Mouse (Mus musculus) urinary bladder, postnatal 0 days (tissue): Measurements from ENCODE around the gene Stard7. TPM values are rescaled to one million over a fixed set of nuclear protein-coding genes. Genes with fewer than 3 reads are reported as not detected.

ENCODE experiments used
- polyA plus RNA-seq: library from polyadenylated mRNA; unstranded; fragments of >200 nt; fragmentation: Nextera tagmentation; extraction: Ambion mirVana; gene quantifications from 2 replicates; pipeline ENCODE4 v1.2.1, GENCODE M21; 2015

Stard7 gene
- 37.0 and 38.7 TPM in 2 replicates for polyA plus RNA-seq

DNA sequence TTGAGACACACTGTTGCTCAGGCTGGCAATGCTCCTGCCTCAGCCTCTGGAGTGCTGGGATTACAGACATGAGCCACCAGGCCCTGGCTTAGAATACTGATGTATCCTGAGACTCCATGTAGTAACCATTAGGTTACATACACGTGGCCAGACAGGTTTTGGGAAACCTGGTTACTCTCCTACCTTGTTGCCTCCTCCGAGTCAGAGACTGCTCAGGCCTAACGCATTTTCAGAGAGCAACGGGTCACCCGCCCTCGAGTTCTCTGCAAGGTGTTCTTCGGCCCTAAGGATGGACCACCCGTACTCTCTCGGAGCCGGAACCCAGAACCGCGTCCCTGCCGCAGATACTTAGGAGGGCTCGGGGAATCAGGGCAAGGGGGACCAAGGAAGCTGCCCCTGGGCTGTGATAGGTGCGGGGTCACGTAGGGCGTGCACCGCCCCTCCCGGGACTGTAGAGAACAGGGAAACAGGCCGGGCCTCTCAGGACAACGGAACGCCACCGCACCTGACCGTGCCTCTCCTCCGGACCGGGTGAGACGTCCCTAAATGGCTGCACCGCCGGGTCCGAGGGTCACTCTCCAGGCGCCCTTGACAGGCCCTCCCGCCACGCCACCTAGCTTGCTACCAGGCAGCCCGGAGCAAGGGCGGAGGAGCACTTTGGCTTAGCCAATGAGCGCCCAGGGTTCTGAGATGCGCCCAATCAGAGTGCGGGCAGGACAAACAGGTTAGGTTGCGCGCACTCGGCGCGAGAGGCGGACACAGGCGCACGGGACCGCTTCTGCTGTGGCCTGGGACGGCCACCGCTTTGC, at the start of gene Stard7:
Gene Stard7 (plus strand): TSS at position 728 of the 809 bp plus-strand sequence.

DNA sequence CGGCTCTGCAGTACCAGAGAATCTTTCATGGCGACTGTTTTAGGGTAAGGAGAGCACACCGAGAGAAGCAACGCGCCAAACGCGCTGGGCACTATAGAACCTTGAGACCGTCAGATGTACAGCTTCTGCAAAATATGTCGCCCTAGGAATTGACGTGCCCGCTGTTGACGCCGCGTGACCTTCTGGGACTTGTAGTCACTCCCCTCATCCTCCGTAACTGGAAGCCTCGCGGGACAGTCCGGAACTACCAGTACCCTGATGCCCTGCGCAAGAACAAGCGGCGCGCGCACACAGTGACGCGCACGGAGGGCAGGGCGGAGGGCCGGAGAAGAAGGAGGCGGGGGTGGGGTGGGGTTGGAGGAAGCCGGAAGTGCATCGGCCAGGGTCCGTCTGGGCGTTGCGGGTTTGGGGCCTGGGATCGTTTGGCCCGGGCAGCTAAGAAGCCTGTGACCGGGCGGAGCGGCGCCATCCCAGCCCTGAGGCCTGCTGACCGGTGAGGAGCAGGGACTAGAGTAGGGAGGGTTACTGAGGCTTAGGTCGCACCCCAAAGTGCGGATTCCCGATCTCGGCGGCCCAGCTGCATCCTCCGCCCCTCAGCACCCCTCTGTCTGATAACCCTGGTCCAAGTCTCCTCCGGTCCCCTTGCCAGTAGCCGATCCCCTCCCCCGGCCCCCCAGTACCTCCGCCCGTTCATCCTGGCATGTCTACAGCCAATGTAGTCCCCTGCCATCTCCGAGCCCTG, 22.3 kb upstream of the Stard7 start, which contains the start of the genes Ciao1 and Tmem127:
Gene Ciao1 (minus strand): TSS at position 225 of the 742 bp plus-strand sequence.
Gene Tmem127 (plus strand): TSS at position 317 of the 742 bp plus-strand sequence.

DNA sequence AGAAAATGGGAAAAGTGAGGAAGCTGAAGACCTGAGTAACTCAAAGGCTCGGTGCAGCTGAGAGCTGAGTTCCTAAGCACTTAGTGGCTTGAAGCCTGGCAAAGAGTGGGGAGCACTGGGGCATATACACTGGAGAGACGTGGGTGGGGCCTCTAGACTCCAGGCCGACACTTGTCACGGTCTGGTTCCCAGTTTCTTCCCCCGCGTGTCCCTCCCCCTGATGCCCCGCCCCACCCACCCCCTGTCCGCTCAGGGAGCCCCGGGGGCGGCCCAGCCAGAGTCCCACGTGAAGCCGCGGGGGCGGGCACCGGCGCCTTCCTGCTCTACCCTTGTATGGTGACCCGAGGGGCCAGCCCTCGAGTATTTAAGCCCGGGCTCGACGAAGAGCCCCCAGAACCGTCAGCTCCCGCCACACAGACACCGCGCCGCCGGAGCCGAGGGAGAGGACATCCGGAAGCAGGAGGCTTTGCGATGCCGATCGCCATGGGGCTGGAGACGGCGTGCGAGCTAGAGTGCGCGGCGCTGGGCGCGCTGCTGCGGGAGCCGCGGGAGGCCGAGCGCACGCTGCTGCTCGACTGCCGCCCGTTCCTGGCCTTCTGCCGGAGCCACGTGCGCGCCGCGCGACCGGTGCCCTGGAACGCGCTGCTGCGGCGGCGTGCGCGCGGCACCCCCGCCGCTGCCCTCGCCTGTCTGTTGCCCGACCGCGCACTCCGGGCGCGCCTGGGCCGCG, 65.9 kb downstream of the Stard7 start, which contains the start of gene Dusp2:
Gene Dusp2 (plus strand): TSS at position 393 of the 730 bp plus-strand sequence.

DNA sequence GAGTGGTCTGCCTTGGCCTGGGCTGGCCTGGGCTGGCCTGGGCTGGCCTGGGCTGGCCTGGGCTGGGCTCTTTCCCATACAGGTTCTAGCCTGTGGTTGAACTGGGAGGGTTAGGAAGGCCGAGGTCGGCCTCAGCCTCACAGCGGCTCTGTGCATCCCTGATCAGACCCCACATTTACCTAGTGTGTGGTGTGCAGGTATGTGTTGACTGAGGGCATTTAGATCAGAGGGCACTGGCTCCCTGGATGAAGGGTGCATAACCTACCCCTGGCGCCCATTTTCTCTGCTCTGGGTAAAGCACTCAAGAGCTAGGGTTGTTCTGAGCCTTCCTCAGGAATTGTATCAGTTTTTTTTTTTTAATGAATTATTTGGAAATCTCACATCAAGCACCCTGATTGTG, 68.4 kb downstream of the Stard7 start, which contains the start of gene Astl:
Gene Astl (plus strand): TSS at position 224 of the 400 bp plus-strand sequence.

Other genes starting within 250 kb of the Stard7 start
- gene Blvra, start 199.6 kb upstream of the Stard7 start, polyA plus RNA-seq = 113 and 119 TPM in 2 replicates
- 11.2 and 18.5 TPM in 2 replicates for gene Ncaph, start 136.3 kb upstream of the Stard7 start, polyA plus RNA-seq
- 28.4 TPM in 2 replicates for gene Itpripl1, start 126.8 kb upstream of the Stard7 start, polyA plus RNA-seq
- gene 1810024B03Rik, start 61.9 kb upstream of the Stard7 start, polyA plus RNA-seq = 2.3 and 2.7 TPM in 2 replicates
- gene Snrnp200, start 61.8 kb upstream of the Stard7 start, polyA plus RNA-seq = 18.9 and 19.8 TPM in 2 replicates
- gene Ciao1, start 22.4 kb upstream of the Stard7 start, polyA plus RNA-seq = 36.1 and 42.2 TPM in 2 replicates
- 24.2 and 24.4 TPM in 2 replicates for gene Tmem127, start 22.3 kb upstream of the Stard7 start, polyA plus RNA-seq
- 3.1 and 3.2 TPM in 2 replicates for gene Dusp2, start 65.9 kb downstream of the Stard7 start, polyA plus RNA-seq
- not detected in 2 replicates for gene Astl, start 68.4 kb downstream of the Stard7 start, polyA plus RNA-seq
- gene Adra2b, start 93.0 kb downstream of the Stard7 start, polyA plus RNA-seq = 0.66 and 0.82 TPM in 2 replicates
- gene Gpat2, start 155.0 kb downstream of the Stard7 start, polyA plus RNA-seq = 0.21 and 0.23 TPM in 2 replicates
- gene Fahd2a, start 174.3 kb downstream of the Stard7 start, polyA plus RNA-seq = 20.4 and 22.1 TPM in 2 replicates